ENCODE assay signal across 18 mouse cellular contexts in genomic region chr5:114290004-114290403, GRCm38 (mm10). TPM values are rescaled to one million over a fixed set of nuclear protein-coding genes. Genes with fewer than 3 reads are reported as not detected.
DNase-seq lines count a peak whose midpoint lies in the region; ATAC-seq and TF ChIP-seq lines count a peak whose summit lies in the region.
"Had no signal": no experiment of that assay in that cellular context is flagged by ENCODE, and none has a peak within 500 bp of the region (broad histone marks: within the 10 kb centered on the region; RNA-seq: fewer than 3 reads in every experiment).

No protein-coding gene starts in this region.

- TF ChIP-seq CTCF in hindbrain, postnatal 0 days (IDR thresholded peaks at IDR 0.05; ENCODE audit: low read depth), result no peak

- no peak for DNase-seq in hindbrain, embryonic 14.5 days (ENCODE audit: low spot score)
- DNase-seq in right cerebral cortex, postnatal 10 days (ENCODE audit: low spot score in 2 of 2), result peak; percentile 40 to 55
- no peak for DNase-seq in right cerebral cortex, postnatal 4 days
- peak; percentile 64 for DNase-seq in hindbrain, postnatal 0 days (ENCODE audit: low spot score)
- no peak for DNase-seq in heart, postnatal 36 days
- no peak for DNase-seq in heart, postnatal 25 days (ENCODE audit: low spot score)
- DNase-seq in right cerebral cortex, postnatal 36 days (ENCODE audit: low spot score in 2 of 2), result no peak
- DNase-seq: adrenal gland, postnatal 36 days; cerebellum, postnatal 10 days; lung, adult 18-20 months; lung, postnatal 4 days had no signal

- H3K36me3 ChIP-seq in hindbrain, embryonic 12.5 days, result no peaks in the 10 kb centered on the region
- H3K36me3 ChIP-seq in hindbrain, embryonic 14.5 days (replicated peaks; ENCODE audit: control insufficient read depth, insufficient read depth), result no peaks in the 10 kb centered on the region
- no peaks in the 10 kb centered on the region for H3K36me3 ChIP-seq in hindbrain, postnatal 0 days (ENCODE audit: insufficient read depth, low read length)
- H3K36me3 ChIP-seq: heart, embryonic 13.5 days had no signal

- 0 out of 2 replicates have a peak, but pooled peaks have one; percentile 35 for ATAC-seq in hindbrain, embryonic 12.5 days (ENCODE audit: low FRiP score)
- ATAC-seq in hindbrain, embryonic 14.5 days (ENCODE audit: low FRiP score), result no peak; the same call in 1 of the 2 replicates
- peak; percentile 55; the same call in 1 of the 2 replicates for ATAC-seq in hindbrain, postnatal 0 days
- ATAC-seq: activated CD4-positive, CD25-positive, alpha-beta regulatory T cell, adult 4 months had no signal

- no peak overlapping the region for H3K9ac ChIP-seq in hindbrain, embryonic 12.5 days
- H3K9ac ChIP-seq in hindbrain, embryonic 14.5 days, result no peak overlapping the region
- H3K9ac ChIP-seq in hindbrain, postnatal 0 days (replicated peaks; ENCODE audit: low read length), result no peak overlapping the region
- H3K9ac ChIP-seq: heart, embryonic 13.5 days had no signal

- H3K27ac ChIP-seq in hindbrain, embryonic 12.5 days, result no peak overlapping the region
- no peak overlapping the region for H3K27ac ChIP-seq in hindbrain, embryonic 14.5 days
- H3K27ac ChIP-seq in hindbrain, postnatal 0 days, result no peak overlapping the region
- H3K27ac ChIP-seq: heart, embryonic 13.5 days; left cerebral cortex, adult 2 months had no signal

- H3K4me3 ChIP-seq in hindbrain, embryonic 12.5 days, result no peak overlapping the region
- no peak overlapping the region for H3K4me3 ChIP-seq in hindbrain, embryonic 14.5 days (replicated peaks; ENCODE audit: low read length)
- no peak overlapping the region for H3K4me3 ChIP-seq in hindbrain, postnatal 0 days (ENCODE audit: low read length)
- H3K4me3 ChIP-seq: heart, embryonic 13.5 days; left cerebral cortex, adult 2 months had no signal

- no peaks in the 10 kb centered on the region for H3K9me3 ChIP-seq in hindbrain, embryonic 12.5 days (replicated peaks)
- no peaks in the 10 kb centered on the region for H3K9me3 ChIP-seq in hindbrain, embryonic 14.5 days (ENCODE audit: control insufficient read depth, low read length)
- no peaks in the 10 kb centered on the region for H3K9me3 ChIP-seq in hindbrain, postnatal 0 days (ENCODE audit: low read length)
- H3K9me3 ChIP-seq: heart, embryonic 13.5 days had no signal

- H3K4me2 ChIP-seq in hindbrain, embryonic 12.5 days (replicated peaks), result no peak overlapping the region
- H3K4me2 ChIP-seq in hindbrain, embryonic 14.5 days (replicated peaks), result no peak overlapping the region
- no peak overlapping the region for H3K4me2 ChIP-seq in hindbrain, postnatal 0 days (ENCODE audit: low read depth, low read length)
- H3K4me2 ChIP-seq: heart, embryonic 13.5 days had no signal

- WGBS in hindbrain, embryonic 12.5 days, result 54% methylated on average over 3 of the region's 3 CpGs
- 45% methylated on average over 3 of the region's 3 CpGs for WGBS in hindbrain, embryonic 14.5 days
- 43% methylated on average over 3 of the region's 3 CpGs for WGBS in hindbrain, postnatal 0 days

- peaks cover 88% of the 10 kb centered on the region for H3K27me3 ChIP-seq in hindbrain, embryonic 12.5 days
- H3K27me3 ChIP-seq in hindbrain, embryonic 14.5 days (ENCODE audit: control insufficient read depth, insufficient read depth, low read length), result peaks cover 37% of the 10 kb centered on the region
- no peaks in the 10 kb centered on the region for H3K27me3 ChIP-seq in hindbrain, postnatal 0 days (ENCODE audit: insufficient read depth, low read length)

- intact Hi-C loops in heart, postnatal 36 days (cut with DNase I), result no loop called here
- intact Hi-C loops in heart, postnatal 25 days (cut with DNase I), result no loop called here

- H3K4me1 ChIP-seq in hindbrain, embryonic 12.5 days, result peaks cover 19% of the 10 kb centered on the region
- peaks cover 8% of the 10 kb centered on the region for H3K4me1 ChIP-seq in hindbrain, embryonic 14.5 days (replicated peaks; ENCODE audit: control insufficient read depth, insufficient read depth, low read length)
- 0 out of 2 replicates have a peak, but pooled peaks cover 4% of the 10 kb centered on the region for H3K4me1 ChIP-seq in hindbrain, postnatal 0 days (ENCODE audit: insufficient read depth, low read length)
- H3K4me1 ChIP-seq: heart, embryonic 13.5 days had no signal

RNA-seq across cellular contexts. Expression of gene Myo1h, which starts 1.0 kb away (rescaled TPM):
- polyA plus RNA-seq in hindbrain, embryonic 12.5 days (2016; fragmentation: Nextera tagmentation; extraction: Ambion mirVana), result 0.51 and 0.79 TPM in 2 replicates
- 0.64 TPM in 2 replicates for polyA plus RNA-seq in hindbrain, embryonic 14.5 days (2014; fragmentation: Nextera tagmentation; extraction: Ambion mirVana)
- total RNA-seq in hindbrain, postnatal 0 days (2014; rRNA removed), result 0.72 TPM in 1 of 2 replicates, not detected in the other
- 0.56 and 0.72 TPM in 2 replicates for polyA plus RNA-seq in hindbrain, postnatal 0 days (2015; fragmentation: Nextera tagmentation; extraction: Ambion mirVana)
- under 1 TPM in 1 of 2 experiments, not detected in 1; 0.14 TPM for total RNA-seq in heart, postnatal 36 days (2021)
- total RNA-seq in heart, postnatal 25 days (2021), result not detected

RNA-seq across cellular contexts. Expression of gene Foxn4, which starts 16.4 kb away (rescaled TPM):
- polyA plus RNA-seq in hindbrain, embryonic 12.5 days (2016; fragmentation: Nextera tagmentation; extraction: Ambion mirVana), result 3.2 and 4.1 TPM in 2 replicates
- 0.24 and 0.56 TPM in 2 replicates for polyA plus RNA-seq in hindbrain, embryonic 14.5 days (2014; fragmentation: Nextera tagmentation; extraction: Ambion mirVana)
- 0.47 and 1.4 TPM in 2 replicates for total RNA-seq in hindbrain, postnatal 0 days (2014; rRNA removed)
- polyA plus RNA-seq in hindbrain, postnatal 0 days (2015; fragmentation: Nextera tagmentation; extraction: Ambion mirVana), result 0.36 and 0.47 TPM in 2 replicates
- not detected for total RNA-seq in heart, postnatal 36 days (2021)
- total RNA-seq in heart, postnatal 25 days (2021), result not detected
- total RNA-seq: adrenal gland, postnatal 36 days; left cerebral cortex, adult 2 months; monocyte, adult 5-6 weeks had no signal
- polyA plus RNA-seq: activated CD4-positive, CD25-positive, alpha-beta regulatory T cell, adult 4 months; heart, embryonic 13.5 days; kidney, embryonic 14.5 days; large intestine, adult 2 months had no signal

Comparison
In these comparisons a context has a peak if more than half of its experiments do, and no peak if none do; other contexts are left out.
1. DNase-seq: peak in right cerebral cortex, postnatal 10 days (2 of 2) and hindbrain, postnatal 0 days (single experiment); none in hindbrain, embryonic 14.5 days (single experiment), right cerebral cortex, postnatal 4 days (single experiment), heart, postnatal 36 days (0 of 2), heart, postnatal 25 days (single experiment) and right cerebral cortex, postnatal 36 days (0 of 2).